Mouse (Mus musculus) ES-Bruce4 (cell line): ENCODE results near the gene Grb10. TPM values are rescaled to one million over a fixed set of nuclear protein-coding genes. Genes with fewer than 3 reads are reported as not detected.

ENCODE experiments used
- H3K27ac ChIP-seq: 2 replicates; pipeline ENCODE4 v1.5.1; 2012; ENCODE audit warnings: low read length, inconsistent platforms; ENCODE audit not compliant: insufficient read depth
- H3K27me3 ChIP-seq: 2 replicates; pipeline ENCODE4 v1.6.1; 2012; ENCODE audit warnings: mild to moderate bottlenecking, low read length, inconsistent platforms; ENCODE audit not compliant: control insufficient read depth, poor library complexity, insufficient read depth, severe bottlenecking
- H3K36me3 ChIP-seq: 2 replicates; pipeline ENCODE4 v1.6.1; 2012; ENCODE audit warnings: inconsistent platforms, mild to moderate bottlenecking, low read length, moderate library complexity; ENCODE audit not compliant: control insufficient read depth, poor library complexity, insufficient read depth, severe bottlenecking
- H3K4me1 ChIP-seq: one replicate; pipeline ENCODE4 v1.8.1; 2011; ENCODE audit warnings: low read length; ENCODE audit not compliant: control insufficient read depth, insufficient read depth
- H3K4me3 ChIP-seq: 2 replicates; pipeline ENCODE4 v1.5.1; 2011; ENCODE audit warnings: low read depth, mild to moderate bottlenecking, low read length
- H3K9ac ChIP-seq: 2 replicates; pipeline ENCODE4 v1.6.1; 2012; ENCODE audit warnings: low read depth, mild to moderate bottlenecking, inconsistent platforms; ENCODE audit not compliant: poor library complexity, severe bottlenecking
- H3K9me3 ChIP-seq: replicated peaks from 2 replicates; pipeline ENCODE4 v1.6.1; 2012; ENCODE audit warnings: mild to moderate bottlenecking, low read length, inconsistent platforms; ENCODE audit not compliant: control insufficient read depth, poor library complexity, insufficient read depth, severe bottlenecking
- CTCF ChIP-seq: IDR thresholded peaks from one replicate; pipeline ENCODE4 v1.8.1; 2011; ENCODE audit warnings: low read depth, low read length
- EP300 ChIP-seq: IDR thresholded peaks from 2 replicates; pipeline ENCODE4 v1.6.1; 2011; ENCODE audit warnings: low read depth, low read length; ENCODE audit not compliant: insufficient read depth
- POLR2A ChIP-seq: IDR thresholded peaks from one replicate; pipeline ENCODE4 v1.8.1; 2011; ENCODE audit warnings: low read length; ENCODE audit not compliant: insufficient read depth
- polyA plus RNA-seq: library from polyadenylated mRNA; stranded (reverse); fragments of >200 nt; gene quantifications from 2 replicates; pipeline ENCODE4 v1.2.4, GENCODE M21; 2011; ENCODE audit warnings: low read depth; ENCODE audit not compliant: missing spikeins, insufficient read depth, insufficient read length

The Grb10 gene
- polyA plus RNA-seq, 1 experiment: 160 TPM

DNA sequence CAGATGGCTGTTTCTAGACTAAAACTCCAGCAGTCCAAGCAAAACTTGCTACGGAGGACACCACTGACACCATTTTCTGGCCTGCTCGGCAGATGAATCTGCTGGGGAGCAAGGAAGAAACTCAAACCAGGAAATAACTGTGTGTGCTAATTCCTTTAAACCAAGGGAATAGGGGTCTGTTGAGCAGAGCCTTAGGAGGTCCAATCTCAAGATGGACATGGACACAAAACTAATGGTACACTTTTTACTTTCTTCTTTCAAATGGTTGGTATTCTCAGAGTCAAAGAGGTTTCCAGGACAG, 80.5 kb downstream of the Grb10 start:
- H3K27me3 ChIP-seq: no peaks in the 10 kb centered on the region
- H3K9me3 ChIP-seq: no peaks in the 10 kb centered on the region
- H3K27ac ChIP-seq: no peak overlapping the region
- peaks cover 3% of the 10 kb centered on the region; the same call in 1 of the 2 replicates for H3K36me3 ChIP-seq
- TF ChIP-seq CTCF: no peak
- TF ChIP-seq EP300: no peak
- TF ChIP-seq POLR2A: no peak
- no peaks in the 10 kb centered on the region for H3K4me1 ChIP-seq
- no peak overlapping the region for H3K9ac ChIP-seq
- H3K4me3 ChIP-seq: no peak overlapping the region

DNA sequence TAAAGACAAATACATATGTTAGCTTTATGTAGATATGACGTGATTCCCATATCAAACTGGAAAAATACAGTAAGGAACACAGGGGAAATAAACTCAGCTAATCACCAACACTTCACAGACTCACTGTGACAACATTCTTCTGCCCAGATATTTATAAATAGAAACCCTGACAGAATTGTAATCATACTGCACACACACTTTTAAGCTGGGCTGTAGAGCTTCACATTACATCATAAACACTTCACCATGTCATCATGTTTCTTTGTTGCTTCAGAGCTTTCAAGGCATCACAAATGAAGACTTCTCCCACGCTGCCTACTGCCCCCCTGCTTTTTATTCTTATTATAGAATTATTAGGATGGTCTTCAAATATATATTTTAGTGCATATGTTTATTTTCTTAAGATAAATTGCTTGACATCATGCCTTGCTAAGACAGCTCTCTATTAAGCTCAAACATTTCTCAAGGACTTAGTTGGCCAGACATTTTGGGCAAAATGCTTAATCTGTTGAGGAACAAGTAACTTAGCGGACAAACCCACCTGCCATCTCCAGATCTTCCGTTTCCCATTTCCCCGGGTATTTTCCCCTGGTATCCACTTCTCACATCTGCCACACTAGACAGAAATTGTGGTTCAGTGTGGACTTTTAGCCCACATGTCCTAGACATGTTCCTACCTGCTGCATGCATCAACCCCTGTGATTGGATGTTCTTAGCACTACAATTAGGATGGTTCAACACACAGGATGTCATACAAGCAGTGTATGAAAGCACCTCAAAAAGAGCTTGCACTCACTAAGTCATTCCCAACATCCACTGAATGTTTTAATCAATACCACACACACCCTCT, 81.0 kb downstream of the Grb10 start:
- Histone ChIP-seq H3K27ac (no peak overlapping the region), H3K27me3 (no peaks in the 10 kb centered on the region), H3K9me3 (no peaks in the 10 kb centered on the region), H3K36me3 (peaks cover 3% of the 10 kb centered on the region; the same call in 1 of the 2 replicates), H3K4me1 (no peaks in the 10 kb centered on the region), H3K9ac (no peak overlapping the region), H3K4me3 (no peak overlapping the region)
- TF ChIP-seq CTCF (no peak), EP300 (no peak), POLR2A (no peak)

DNA sequence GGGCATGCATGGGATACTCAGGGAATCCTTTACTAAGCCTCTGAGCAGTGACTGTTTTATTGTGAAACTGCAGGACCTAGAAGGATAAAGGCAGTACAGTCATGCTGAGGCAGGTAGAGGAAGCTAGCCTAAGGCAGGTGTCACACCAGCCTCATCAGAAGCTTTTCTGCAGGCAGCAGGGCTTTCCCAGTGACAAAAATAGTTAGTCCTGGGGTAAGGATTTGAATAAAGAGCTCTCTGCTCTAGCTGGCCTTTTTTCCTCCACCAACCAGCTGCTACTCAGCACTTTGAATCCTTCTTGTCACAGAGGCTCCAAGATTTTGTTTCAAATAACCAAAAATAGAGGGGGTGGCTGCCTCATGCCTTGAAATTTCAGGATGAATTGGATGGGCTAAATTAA, 82.7 kb downstream of the Grb10 start:
- H3K36me3 ChIP-seq: peaks cover 3% of the 10 kb centered on the region; the same call in 1 of the 2 replicates
- H3K9me3 ChIP-seq: no peaks in the 10 kb centered on the region
- no peaks in the 10 kb centered on the region for H3K4me1 ChIP-seq
- H3K9ac ChIP-seq: no peak overlapping the region
- H3K27ac ChIP-seq: no peak overlapping the region
- no peaks in the 10 kb centered on the region for H3K27me3 ChIP-seq
- H3K4me3 ChIP-seq: no peak overlapping the region
- TF ChIP-seq EP300 (no peak), CTCF (no peak), POLR2A (no peak)

DNA sequence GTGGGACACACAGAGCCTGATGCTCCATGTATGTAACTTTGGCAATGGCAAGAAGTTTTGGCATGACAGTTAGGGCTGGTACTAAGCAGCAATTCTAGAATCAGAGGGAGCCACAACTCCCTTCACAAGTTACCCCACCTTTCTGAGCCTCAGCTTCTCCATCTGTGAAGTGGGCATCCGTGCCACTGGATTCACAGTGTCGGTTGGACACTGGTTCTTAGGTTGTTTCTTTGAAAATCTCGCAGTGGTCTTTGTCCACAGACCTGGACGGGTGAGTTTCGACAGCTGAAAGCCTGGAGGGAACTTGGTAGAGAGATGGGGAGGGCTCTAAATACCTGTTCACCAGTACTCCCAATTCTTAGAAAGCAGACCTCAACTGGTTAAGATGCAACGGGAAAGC, 83.9 kb downstream of the Grb10 start:
- Histone ChIP-seq H3K9me3 (no peaks in the 10 kb centered on the region), H3K27ac (no peak overlapping the region), H3K27me3 (no peaks in the 10 kb centered on the region), H3K9ac (no peak overlapping the region), H3K36me3 (peaks cover 3% of the 10 kb centered on the region; the same call in 1 of the 2 replicates), H3K4me3 (no peak overlapping the region), H3K4me1 (no peaks in the 10 kb centered on the region)
- TF ChIP-seq CTCF (no peak), EP300 (no peak), POLR2A (no peak)

DNA sequence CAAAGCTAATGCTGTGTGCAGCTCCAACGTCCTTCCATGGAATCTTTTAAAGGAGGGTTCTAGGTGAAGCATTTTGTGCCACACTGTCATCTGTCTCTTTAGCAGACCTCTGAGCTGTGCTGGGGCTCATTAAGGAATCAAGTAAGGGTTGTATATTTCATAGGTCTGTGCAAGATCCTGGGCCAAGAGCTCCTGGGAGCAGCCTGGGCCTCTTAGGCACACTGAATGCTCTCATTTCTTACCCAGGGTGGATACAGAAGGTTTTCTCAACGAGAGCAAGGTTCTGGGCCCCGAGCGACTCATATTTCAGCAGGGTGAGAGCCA, 84.4 kb downstream of the Grb10 start:
- Histone ChIP-seq H3K27ac (no peak overlapping the region), H3K9ac (no peak overlapping the region), H3K27me3 (no peaks in the 10 kb centered on the region), H3K4me3 (no peak overlapping the region), H3K9me3 (no peaks in the 10 kb centered on the region), H3K4me1 (no peaks in the 10 kb centered on the region), H3K36me3 (peaks cover 3% of the 10 kb centered on the region; the same call in 1 of the 2 replicates)
- no peak for TF ChIP-seq CTCF
- TF ChIP-seq EP300: no peak
- TF ChIP-seq POLR2A: no peak

DNA sequence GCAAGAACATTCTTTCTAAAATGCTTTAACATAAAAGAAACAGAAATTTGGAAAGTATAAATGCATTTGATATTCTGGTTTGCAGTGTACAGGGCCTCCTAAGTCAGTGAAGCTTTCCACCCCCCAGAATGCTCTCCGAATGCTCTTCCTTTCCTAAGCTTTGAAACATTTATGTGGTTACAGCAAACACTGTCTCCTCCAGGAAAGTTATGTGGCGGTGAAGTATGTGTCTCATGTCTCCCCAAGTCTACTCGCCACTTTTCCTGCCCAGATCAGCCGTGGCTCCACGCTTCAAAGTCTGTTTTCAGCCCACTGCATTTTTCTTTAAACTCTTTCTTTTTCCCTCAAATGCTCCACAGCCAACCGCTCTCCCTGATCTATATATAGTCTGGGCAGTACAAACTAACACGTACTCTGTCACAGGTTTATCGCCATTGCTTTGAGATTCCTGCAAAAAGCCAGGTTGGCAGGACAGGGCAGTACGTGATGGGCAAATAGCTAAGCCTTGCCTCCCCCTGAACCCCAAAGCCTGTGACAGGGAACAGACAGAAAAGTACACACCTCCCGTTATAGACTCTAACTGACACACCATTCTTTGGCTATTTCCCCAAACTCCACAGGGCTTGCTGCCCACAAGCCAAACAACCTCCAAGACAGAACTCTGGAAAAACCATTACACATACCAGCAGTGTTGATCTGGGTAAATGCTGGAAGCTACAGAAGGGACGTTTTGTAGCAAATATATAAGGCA, 84.9 kb downstream of the Grb10 start:
- Histone ChIP-seq H3K27ac (no peak overlapping the region), H3K9ac (no peak overlapping the region), H3K4me3 (no peak overlapping the region), H3K4me1 (no peaks in the 10 kb centered on the region), H3K36me3 (peaks cover 3% of the 10 kb centered on the region; the same call in 1 of the 2 replicates), H3K9me3 (no peaks in the 10 kb centered on the region), H3K27me3 (no peaks in the 10 kb centered on the region)
- no peak for TF ChIP-seq EP300
- no peak for TF ChIP-seq POLR2A
- TF ChIP-seq CTCF: no peak
